Mouse (Mus musculus): ENCODE results near the gene Itgae.

GRCm38 (mm10) chr11:73161616-73162015, 71.2 kb downstream of the Itgae start:
- TF ChIP-seq CTCF (IDR thresholded peaks at IDR 0.05; ENCODE audit: borderline replicate concordance, insufficient read depth, low read depth, low read length) (no peak), POLR2A (IDR thresholded peaks at IDR 0.05; ENCODE audit: borderline replicate concordance, insufficient read depth, low read length) (no peak)

Measured in cerebellum, adult 2 months (tissue).